Mouse (Mus musculus) lung, postnatal 36 days (tissue): ENCODE data around the gene St6galnac6.
A peak's percentile ranks its signal among the peaks of the same experiment; 100 is the strongest.

ENCODE experiments used
- DNase-seq: peaks from one replicate; pipeline ENCODE4 v3.0.0; 2022; ENCODE audit warnings: mixed read lengths

Gene St6galnac6

DNA sequence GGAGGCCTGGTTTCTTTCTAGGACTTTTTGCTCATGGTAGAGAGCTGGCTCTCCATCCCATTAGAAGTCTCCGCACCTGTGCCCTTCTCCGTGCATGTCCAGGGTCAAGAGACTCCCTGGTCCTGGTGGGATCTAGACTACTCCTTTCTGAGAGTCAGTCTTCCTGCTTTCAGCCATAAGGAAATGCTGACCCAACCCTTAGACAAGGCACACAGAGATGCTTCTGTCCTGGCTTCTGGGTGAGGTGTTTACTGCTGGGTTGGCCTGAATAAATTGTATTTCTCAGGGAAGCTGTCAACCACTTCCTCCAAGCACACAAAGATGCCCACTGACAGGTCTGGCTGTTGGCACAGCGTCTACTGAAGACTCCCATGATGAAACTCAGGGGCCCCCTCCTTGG, at the start of gene St6galnac6:
St6galnac6 (plus strand) TSS at position 301 of the 400 bp plus-strand sequence.
- DNase-seq = no peak

DNA sequence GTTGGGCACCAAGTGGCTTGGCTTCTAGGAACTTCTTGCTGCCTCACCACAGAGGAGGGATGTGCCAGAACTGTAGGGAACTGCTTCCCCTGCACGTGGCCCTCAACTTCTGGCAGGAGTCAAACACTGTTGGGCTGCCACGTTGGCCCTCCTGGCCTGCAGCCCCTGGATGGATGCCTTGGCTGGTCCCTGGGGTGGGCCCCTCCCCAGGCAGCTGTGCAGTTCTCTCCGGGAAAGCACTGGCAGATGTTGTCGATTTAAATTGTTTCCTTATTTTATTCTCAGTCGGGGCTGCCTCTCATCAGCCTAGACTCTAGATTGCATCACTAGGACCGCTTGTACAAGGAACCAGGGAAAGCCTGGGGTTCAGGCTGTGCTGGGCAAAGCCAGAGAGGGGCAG, 49.7 kb upstream of the St6galnac6 start:
- DNase-seq = peak; percentile 37

DNA sequence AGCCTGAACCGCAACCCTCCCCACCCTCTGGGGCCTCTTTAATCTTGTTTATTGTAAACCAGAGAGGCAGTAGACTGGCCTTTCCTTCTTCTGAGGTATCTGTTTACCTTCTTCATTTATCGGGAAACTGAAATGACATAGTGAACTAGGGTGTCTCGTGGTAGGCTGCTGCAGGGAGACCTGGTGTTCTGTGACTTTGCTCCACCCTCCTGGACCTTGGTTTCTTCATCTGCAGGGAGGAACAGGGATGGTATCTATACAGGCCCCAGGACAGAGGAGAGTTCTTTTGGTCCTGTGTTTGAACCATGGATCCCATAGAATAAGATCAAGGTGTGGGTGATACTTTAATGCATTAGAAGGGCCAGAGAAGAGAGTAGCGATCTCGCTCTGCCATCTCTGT, 48.3 kb upstream of the St6galnac6 start:
- no peak for DNase-seq

DNA sequence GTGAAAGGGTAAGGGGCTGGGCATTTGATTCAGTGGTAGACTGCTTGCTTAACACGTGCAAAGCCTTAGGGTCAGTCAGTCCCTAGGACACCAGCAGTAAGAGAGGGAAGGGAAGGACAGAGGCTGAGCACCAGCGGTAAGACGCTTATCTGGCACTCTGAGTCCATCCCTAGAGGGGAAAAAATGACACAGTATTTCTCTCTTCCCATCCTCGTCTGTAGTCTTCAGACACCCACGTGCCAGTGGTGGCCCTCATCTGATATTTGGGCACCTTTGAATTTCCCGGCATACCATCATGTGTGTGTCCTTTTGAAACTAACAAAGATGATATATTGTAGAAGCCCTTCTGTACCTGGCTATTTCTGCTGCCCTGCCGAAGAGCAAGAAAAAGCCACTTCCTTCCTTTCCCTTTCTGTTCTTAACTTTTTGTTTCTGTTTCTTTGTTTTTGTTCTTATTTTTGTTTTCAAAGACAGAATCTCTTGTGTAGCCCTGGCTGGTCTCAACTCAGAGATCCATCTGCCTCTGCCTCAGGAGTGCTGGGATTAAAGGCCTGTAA, 45.8 kb upstream of the St6galnac6 start:
- DNase-seq = no peak

DNA sequence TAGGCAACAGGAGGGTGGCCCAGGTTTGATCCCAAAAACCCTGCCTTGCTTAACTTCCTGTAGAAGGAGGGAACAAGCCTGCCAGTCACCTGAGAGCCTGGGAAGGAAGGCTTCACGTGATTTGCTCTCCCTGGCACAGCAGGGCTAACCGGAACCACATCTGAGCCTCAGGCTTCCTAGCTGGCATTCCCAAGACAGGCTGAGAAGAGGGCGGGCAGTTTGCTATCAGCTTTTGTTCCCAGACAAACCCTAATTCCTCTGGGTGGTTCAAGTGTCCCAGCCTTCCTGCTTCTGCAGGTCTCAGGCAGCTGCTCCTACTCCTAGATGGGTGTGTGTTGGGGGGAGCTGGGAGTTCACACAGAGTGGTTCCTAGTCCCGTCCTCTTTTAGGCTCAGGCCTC, 44.0 kb upstream of the St6galnac6 start:
- DNase-seq = peak; percentile 68

DNA sequence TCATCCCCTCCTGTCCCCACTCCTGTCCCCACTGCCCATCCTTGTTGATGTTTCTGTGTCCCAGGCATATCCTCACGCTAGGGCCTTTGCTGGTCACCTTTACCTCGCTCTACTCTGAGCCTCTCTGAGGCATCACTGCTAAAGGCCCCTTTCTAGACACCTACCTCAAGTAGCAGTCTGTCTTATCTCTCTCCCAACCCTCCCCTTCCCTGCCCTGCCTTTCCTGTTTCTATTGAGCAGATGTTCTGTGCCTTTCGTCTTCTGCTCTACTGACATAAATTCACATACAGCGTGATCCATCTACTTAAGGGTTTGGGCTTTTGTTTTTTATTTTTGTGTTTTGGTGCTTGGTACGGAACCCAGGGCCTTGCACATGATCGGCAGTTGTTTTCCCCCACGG, 43.5 kb upstream of the St6galnac6 start:
- no peak for DNase-seq

DNA sequence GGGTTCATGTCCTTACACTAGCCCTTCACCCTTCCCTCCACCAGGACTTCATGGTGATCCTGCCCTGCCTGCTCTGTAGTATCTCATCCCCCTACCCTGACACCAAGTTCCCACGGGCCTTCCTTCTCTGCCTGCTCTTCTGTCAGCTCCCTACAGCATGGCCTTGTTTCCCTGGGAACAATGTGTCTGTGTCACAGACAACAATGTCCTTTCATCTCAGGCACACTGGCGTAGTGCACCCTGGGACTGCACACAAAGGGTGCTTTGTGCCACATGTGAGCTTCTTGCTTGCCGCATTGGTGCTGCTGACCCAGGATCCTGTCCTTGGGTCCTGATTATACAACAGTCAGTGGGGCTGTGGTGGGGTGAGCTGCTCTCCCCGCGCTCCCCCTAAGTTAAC, 39.9 kb upstream of the St6galnac6 start:
- no peak for DNase-seq

DNA sequence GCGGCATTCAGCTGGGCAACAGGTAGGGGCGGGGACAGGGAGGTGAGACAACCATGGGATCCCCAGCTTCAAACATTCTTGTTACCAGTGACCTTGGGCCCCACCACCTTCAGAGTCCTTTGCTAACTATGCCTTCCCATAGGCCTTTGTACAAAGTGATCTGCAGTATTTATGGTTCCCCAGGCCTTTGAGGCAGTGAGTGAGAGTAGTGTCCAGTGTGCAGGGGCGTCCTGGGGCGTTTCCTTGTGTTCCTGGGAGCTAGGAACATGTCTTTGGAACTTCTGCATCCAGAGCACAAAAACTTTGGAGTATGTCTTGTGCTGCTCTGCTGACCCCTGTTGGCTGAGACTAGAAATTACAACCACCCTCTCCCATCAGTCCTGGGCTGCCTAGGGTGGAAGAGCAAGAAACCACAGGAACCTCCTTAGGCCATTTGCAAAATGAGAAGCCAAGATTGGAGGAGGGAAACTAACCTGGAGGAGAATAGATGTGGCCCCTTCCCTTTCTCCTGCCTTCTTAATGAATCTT, 32.9 kb upstream of the St6galnac6 start:
- peak; percentile 82 for DNase-seq

DNA sequence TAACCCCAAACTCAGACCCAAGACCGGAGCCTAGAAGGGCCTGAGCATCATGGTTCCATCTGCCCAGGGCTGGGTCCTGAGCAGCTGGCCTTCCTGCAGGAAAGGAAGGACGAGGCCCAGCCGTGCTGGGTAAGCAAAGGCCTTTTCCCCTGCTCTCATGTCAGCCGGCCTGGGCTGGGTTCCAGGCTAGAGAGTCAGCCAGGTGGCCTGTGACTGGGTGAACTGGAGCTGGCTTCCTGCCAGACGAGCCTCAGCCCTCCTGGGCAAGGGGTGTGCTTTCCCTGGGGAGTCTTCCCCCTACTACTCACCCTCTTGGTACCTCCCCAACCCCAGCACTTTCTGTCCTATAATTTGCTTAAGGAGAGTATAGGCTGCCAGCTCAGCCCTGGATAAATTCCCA, 31.4 kb upstream of the St6galnac6 start:
- no peak for DNase-seq

DNA sequence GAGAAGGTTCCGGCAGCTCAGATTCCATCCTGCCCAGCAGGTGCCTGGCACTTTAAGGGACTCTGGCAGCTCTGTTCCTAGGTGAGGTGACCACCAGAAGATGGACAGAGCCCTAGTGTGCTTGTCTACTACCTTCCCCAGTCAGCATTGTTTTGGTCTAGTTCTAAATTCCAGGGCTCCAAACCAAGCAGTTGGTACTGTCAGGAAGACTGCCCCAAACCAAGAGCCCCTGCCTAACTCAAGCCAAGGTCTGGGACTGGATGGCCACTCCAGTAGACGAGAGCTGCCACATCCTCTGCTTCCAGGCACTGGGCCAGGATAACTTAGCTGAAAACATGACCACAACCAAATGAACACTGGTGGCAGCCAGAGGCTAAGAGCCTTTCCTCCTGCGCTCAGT, 30.6 kb upstream of the St6galnac6 start:
- no peak for DNase-seq

DNA sequence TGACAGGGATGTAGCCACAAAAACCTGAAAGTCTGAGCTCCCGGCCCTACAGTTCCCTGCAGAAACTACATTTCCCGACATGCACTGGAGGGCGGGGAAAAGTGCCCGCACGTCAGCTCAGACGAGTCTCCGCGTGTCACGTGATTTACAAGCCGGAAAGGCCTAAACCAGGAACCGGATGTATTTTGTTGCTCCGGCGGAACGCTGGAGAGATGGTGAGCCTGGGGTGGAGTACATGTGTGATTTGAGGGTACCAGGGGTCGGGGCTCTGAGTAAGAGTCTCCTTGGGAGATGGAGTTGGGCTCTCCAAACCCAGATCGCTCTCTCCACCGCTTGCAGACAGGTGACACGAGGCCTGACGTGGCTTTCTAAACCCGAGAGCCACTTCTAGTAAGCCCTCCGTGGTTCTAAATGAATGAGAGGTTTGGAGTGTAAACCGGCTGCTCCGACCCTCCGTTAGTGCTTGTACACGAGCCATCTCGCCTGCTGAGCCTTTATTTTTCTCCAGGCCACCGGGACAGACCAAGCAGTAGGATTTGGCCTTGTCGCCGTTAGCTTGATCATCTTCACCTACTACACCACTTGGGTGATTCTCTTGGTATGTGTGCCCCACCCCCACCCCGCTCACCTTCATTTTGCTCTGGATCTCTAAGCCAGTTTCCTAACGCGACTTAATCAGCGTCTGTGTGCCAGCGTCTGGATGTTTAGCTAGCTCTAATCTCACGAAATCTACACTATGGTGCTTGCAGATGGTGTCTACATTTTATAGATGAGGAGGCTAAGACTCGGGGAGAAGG, 28.6 kb upstream of the St6galnac6 start, which contains the start of gene Dpm2:
Dpm2 (plus strand) TSS at position 161 of the 797 bp plus-strand sequence.
- DNase-seq = peak; percentile 97

DNA sequence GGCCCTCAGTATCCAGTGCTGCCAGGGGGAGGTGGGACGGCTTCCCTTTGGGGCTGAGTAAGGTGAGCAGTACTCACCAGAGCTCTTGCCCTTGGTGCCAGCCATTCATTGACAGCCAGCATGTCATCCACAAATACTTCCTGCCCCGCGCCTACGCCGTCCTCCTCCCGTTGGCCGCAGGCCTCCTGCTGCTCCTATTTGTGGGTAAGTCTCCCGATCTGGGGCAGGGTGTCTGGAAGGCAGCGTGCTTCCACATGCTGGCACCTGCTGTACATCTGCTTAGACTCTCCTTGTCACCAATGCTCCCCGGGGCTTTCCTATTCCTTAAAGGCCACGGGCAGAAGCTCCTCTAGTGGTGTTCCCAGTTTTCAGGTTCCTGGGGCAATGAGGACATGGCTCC, 27.3 kb upstream of the St6galnac6 start:
- DNase-seq = no peak

DNA sequence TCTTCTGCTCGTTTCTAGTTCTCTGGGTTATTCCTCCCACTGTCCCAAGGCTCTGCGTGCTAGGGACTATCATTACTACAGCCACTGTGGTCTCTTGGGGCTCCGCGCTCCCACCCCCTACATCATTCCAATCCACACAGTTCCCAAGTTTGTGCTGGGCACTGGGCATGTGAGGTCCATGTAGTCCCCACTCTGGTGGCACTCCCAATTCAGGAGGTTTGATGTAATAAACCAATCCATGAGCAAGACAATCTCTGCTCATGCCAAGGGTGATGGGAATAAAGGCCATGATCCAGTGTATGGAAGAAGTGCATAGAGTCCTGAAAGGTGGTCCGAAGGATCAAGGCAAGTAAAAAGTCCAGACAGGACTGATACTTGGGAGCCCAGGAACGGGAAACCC, 25.0 kb upstream of the St6galnac6 start, which contains the start of gene Pip5kl1:
Pip5kl1 (plus strand) TSS at position 301 of the 400 bp plus-strand sequence.
- DNase-seq = no peak

DNA sequence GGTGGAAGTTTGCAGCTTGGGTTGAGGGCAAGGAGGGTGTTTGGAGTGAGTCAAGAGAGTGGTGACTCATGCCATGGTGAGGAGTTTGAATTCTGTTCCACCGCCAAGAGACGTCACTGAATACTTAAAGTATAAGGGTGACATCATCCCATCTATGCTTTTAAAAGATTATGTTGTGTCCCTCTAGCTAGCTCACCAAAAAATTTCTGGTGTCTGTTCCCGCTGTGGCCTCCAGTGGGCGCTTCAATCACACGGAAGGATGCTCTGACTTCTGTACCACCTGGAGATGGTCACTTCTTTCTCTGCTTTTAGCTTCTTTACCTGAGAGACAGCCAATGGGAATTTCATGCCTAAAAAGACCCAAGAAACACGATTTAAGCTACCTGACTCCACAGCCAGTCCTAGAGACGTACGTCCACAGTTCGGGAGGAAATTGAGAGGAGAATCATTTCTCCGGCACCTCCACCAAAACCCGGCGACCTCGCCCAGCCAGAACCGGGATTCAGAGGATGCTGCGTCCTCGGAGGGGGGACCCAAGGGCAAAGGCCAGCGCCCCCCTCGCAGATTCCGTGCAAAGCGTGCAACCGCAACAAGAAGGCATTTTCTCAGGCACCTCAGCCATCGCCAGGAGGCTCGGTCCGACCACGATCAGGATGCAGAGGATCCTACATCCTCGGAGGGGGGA, 24.5 kb upstream of the St6galnac6 start:
- DNase-seq = peak; percentile 69

DNA sequence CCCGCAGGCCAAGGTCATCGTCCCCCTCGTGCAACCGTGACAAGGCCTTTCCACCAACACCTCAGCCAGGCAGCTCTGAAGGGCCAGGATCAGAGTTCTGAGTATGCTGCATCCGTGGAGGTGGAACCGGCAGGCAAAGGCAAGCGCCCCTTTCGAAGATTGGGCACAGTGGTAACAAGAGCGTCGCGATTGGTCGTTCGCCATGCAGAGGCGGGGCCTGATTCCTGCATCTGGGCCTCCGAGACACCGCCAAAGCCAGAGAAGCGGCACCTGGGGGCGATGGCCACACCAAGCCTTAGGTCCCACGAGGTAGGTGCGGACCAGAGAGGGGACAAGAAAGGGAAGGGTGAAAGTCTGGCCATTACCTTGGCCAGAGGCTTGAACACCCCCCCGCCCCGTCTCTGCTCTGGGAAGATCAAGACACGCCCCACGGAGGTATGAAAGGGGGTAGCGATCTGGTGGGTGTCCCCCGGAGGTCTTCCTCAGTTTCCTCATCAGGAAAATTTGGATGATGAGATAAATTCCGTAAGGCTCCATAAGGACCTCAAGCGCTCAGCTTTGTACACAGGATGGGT, 23.8 kb upstream of the St6galnac6 start, which contains the start of gene 9430097D07Rik:
9430097D07Rik (minus strand) TSS at position 99 of the 575 bp plus-strand sequence.
- DNase-seq = no peak

DNA sequence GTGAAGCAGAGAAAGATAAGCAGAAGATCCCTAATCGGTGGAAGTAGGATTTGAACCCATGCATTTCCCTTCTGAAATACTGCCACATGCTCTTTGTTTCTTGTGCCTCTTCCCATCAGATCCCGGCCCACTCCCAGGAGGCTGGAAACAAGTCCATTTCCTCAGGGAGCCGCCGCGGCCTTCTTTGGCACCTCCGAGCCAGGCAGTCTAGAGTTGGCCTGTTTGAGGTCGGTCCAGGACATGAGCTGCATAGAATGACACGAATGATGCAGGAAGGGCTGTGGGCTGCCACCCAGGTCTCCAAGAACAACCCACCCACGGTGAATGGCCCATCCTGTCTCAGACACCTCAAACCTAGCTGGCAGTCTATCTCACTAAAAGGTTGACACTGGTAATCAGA, 23.0 kb upstream of the St6galnac6 start:
- no peak for DNase-seq

DNA sequence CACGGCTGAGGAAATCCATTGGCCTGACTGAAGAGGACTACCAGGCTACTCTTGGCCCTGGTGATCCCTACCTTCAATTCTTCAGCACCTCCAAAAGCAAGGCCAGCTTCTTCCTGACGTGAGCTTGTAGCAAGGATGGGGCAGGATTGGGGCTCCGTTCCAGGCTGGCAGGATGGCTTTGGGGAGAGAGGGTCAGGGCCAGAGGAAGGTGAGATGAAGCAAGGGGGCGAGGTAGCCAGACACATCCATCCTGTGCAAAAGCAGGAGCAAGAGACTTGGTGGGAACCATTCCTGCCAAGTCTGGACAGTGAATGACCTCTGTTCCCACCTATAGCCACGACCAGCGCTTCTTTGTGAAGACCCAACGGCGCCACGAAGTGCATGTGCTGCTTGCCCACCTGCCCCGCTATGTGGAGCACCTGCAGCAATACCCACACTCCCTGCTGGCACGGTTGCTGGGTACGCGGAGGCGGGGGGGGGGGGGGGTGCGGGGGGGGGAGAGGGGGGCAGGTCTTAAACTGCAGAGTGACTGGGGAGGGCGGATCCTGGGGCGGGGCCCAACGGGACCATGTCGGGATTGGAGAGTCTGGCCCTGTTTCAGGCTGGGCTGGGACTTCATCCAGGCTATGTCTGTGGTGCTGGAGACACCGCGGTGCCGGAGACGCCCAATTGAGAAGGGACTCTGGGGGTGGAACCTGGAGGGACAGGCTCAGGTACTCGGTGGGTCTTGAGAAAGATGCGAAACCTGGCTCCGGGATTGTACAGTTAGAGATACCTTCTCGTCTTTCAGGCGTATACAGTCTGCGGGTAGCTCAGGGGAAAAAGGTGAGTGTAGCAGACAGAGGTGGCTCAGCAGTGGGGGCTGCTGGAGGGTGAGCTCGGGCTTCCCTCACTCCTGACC, 21.1 kb upstream of the St6galnac6 start:
- DNase-seq = peak; percentile 73

DNA sequence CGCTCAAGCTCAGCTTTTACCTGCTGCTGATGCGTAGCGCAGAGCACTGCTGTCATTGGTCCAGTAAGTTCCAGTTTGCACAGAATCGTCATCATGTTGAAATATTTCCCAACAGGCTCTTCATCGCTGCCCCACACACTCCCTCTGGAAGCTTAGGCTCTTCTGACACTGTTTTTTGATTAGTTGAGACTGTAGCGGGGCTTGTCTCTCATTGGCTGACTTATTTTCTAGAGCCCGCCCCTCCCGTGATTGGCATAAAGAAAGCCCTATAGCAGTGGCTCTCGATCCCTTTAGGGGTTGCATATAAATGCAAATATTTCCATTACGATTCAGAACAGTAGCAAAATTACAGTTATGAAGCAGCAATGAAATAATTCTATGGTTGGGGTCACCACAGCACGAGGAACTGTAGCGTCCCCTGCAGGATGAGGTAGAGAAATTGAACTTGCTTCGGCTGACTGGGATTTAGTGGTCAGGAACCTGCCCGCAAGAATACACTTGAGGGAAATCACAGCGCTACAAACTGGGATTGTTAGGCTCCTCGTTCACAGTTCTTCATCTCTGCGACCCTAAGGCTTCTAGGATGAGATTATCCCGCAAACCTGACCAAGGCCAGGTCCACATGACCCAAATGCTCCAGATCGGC, 17.9 kb upstream of the St6galnac6 start:
- peak; percentile 82 for DNase-seq

DNA sequence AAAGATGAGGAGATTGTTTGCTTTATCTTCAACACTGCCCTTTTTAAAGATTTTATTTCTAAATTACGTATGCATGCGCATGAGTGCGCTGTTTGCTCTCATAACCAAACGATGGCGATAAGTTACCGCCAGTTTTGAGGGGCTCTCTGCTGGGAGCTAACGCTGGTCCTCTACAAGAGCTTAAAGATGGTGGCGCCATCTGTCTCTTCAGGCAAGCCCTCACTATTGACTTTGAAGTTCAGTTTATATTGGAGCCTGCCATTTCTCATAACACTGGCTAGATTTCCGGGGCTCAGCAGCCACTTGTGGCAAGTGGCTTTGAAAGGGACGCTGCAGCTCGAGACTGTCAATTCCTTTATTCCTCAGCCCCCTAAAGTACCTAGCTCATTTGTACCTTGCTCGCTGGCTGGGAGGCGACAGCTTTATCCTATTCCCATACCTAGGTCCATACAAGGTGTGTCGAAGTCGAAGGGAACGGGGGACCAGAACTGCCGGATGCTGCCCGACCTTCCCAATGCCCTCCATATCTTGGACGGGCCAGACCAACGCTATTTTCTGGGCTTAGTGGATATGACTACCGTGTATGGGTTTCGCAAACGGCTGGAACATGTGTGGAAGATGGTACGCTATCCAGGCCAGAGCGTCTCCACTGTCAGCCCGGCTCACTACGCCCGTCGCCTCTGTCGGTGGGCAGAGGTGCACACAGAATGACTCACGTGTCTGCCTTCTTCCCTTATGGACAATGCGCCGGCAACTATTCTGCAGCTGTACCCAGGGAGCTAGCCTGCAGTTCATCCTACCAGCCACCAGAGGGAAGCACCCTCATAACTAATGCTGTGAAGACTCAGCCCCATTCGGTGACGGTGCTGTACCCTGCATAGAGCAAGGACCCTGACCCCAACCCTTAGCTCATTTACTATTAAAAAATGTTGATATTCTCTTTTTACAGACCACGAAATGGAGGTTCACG, 16.4 kb upstream of the St6galnac6 start:
- DNase-seq = peak; percentile 94

DNA sequence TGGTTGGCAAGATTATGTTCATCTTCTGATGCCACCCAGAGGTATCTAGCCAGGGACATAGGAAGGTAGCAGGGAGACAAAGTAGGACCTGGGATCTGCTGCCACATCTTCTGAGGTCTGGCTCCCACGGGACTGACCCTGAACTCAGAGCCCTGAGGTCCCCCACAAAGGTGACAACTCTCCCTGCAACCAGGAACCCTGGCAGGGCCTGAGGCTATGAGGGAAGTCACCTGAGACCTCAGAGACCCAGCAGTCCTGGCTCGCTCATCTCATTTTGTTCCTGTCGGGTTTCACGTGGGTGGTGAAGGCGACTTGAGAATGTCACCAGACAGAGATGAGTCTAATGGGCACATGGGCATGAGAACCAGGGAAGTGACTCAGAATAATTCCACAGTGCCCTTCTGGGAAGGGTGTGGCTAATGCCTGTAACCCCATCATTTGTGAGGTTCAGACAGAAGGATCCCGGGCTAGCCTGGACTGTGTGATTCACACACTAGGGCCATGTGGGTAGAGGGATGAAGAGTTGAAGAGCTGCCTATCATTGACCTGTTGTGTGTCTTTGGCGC, 14.3 kb upstream of the St6galnac6 start:
- DNase-seq = no peak
